Mouse (Mus musculus): Measurements from ENCODE around the gene Hcn2.
A peak's percentile ranks its signal among the peaks of the same experiment; 100 is the strongest.
"Not testable (repeated sequence)": the region's sequence is repeated elsewhere in the genome, so short reads cannot be mapped to it uniquely, and the experiment has no call there.

Hcn2 gene

DNA sequence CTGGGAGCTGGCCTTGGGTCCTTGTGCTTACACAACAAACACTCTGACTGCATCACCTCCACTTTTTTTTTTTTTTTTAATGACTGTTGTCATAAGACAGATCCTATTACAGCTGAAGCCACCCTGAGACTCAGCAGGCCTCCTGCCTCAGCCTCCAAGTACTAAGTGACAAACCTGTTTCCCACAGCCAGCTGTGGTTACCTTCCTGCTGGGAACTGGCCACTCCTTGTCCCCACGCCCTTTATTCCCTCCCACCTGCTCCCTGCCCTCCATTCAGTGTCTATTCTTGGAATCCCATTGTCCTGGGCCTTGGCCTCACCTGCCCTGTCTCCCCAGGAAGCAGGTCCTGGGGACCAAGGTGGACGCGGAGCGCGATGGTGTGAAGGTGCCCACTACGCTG lies 28.9 kb upstream of the Hcn2 start:
- no peak for DNase-seq (ENCODE audit: low spot score)

DNA sequence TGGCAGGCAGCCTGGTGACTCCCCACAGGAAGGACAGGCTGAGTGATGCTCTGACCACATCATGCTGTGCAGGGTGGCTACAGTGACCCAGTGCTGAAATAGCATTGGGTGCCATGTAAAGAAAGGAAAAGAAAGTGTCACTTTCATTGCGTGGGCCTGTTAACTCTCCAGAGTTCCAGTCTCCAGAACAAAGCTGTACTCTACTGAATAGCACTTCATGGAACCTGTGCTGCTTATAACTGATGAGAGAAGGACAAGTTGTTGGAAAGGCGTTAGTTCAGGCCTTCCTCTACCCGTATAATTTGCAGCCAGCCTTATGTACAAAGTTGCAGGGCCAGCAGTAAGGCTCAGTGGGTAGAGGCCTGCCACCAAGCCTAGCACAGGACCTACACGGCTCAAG lies 27.7 kb upstream of the Hcn2 start, which contains the start of gene Gzmm:
Gzmm (plus strand) TSS at position 301 of the 400 bp plus-strand sequence.
- DNase-seq (ENCODE audit: low spot score), result no peak

DNA sequence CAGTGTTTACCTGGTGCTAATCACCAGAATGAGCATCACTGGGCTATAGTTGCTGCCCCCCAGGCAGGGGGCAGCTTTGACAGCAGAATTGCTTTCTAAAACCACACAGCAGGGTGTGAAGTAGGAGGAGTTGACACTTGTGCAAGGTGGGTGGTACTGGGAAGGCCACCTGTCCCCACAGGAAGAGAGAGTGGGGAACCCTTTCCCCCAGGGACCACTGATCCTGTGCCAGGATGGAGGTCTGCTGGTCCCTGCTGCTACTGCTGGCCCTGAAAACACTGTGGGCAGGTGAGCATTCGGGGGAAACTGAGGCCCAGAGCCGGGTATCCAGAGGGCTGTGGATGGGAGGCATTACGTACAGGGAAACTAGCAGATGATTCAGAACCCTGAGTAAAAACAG lies 27.3 kb upstream of the Hcn2 start:
- no peak for DNase-seq (ENCODE audit: low spot score)

DNA sequence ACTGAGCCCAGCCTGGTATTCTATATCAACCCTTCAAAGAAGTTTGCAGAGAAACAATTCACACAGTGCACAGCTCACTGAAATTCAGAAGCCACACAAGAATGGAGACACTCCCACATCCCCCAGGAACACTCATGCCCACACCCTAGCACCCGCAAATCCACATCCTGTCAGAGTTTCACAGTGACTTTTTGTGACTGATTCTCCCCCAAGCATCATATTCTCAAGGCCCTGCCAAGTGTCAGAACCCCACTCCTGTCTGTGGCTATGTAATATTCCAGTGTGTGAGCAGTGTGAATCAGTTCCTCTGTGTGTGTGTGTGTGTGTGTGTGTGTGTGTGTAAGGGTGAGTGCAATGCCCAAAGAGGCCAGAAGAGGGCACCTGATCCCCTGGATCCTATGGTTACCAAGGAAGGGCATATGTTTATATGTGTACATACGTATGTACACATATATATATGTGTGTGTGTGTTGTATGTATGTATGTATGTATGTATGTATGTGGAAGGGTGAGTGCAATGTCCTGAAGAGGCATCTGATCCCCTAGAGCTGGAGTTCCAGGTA lies 24.4 kb upstream of the Hcn2 start:
- DNase-seq (ENCODE audit: low spot score), result no peak

DNA sequence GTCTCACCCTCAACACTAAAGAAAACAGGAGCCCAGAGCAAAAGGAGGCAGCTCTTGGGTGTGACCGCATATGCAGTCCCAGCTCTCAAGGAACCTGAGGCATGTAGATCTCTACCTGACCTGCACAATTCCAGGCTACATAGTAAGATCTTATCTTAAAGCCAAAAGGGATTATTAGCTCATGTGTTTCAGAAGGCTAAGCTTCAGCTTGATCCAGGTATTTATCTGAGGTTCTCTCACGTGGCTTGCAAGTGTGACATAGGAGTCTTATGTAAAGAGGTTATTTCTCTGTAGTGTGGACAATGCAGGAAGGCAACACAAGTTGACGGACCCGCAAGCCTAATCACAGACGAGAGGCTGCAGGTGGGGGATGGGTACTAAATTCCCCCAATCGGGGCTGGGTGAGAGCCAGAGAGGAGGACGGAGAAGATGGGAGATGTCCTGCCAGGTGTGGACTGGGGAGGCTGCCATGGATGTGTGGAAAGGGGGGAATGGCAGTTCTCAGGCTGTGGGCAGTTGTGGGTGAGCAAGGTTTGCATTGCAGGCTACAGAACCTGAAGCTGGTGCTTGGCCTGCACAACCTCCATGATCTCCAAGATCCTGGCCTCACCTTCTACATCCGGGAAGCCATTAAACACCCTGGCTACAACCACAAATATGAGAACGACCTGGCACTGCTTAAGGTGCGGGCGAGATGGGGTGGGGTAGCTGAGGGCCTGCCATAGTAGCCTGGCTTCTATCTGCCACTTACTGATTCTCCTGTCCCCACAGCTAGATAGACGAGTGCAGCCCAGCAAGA lies 22.7 kb upstream of the Hcn2 start:
- DNase-seq (ENCODE audit: low spot score), result no peak

DNA sequence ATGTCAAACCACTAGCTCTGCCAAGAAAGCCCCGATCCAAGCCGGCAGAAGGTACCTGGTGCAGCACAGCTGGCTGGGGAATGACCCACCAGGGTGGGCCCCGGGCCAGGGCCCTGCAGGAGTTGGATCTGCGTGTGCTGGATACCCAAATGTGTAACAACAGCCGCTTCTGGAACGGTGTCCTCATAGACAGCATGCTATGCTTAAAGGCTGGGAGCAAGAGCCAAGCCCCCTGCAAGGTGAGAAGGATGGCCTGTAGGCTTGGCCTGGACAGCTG lies 22.1 kb upstream of the Hcn2 start:
- no peak for DNase-seq (ENCODE audit: low spot score)

DNA sequence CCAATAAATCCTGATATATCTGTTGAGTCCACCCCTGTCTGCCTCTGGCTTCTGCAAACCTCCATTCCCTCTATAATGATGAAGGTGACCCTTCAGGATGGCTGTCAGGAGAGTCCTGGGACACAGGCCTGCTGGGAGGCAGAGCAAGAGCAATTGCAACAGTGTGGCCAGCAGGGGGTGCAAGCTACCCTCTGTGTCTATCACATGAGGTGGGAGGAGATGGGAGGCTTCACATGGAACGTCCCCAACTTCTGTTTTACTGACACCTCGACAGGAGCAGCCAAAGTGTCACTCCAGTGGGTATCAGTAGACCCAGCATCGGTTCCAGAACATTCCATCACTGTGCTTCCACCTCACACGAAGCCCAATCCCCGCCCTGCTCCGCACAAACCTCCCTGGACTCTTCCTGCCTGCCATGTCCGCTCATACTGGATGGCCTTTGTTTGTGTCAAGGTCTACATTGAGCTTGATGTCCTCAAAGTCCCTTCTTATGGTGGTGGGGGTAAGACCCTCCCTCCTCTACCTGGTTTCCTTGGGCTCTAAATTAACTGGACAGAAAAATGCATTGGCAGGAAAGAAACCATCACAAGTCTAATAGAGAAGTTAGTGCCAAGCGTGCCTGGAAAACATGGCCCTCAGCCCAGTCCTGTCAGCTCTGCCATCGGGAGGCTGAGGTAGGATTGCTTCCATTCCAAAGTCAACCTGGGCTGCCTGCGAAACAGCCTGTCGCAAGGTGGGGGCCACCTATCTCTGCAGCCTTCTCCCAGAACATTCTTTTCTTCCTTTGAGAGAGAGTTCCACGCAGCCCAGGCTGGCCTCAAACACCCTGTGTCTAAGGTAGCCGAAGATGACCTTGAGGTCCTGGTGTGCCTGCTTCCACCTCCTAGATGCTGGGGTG lies 21.0 kb upstream of the Hcn2 start:
- DNase-seq (ENCODE audit: low spot score), result peak; percentile 64

DNA sequence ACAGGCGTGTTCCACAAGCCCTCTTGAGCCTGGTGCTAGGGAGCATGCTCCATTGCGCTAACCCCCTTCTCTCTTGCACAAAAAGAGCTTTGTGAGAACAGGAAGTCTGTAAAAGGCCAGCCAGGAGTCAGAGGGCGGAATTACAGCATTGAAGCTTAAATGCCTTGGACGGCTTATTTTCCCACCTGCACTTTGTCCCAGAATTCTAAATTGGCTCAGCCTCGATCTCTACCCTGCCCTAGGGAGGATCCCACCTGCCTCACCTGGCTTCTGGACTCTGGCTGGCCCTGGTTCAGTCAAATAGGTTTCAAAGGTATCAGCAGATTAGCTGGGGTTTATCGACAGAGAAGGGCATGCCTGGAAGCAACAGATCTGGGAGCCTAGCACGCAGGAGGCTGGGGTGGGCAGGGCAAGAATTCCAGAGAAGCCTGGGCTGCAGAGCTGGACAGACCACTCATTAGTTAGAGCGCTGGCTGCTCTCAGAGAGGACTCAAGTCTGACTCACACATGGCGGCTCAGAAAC lies 20.2 kb upstream of the Hcn2 start:
- no peak for DNase-seq (ENCODE audit: low spot score)

DNA sequence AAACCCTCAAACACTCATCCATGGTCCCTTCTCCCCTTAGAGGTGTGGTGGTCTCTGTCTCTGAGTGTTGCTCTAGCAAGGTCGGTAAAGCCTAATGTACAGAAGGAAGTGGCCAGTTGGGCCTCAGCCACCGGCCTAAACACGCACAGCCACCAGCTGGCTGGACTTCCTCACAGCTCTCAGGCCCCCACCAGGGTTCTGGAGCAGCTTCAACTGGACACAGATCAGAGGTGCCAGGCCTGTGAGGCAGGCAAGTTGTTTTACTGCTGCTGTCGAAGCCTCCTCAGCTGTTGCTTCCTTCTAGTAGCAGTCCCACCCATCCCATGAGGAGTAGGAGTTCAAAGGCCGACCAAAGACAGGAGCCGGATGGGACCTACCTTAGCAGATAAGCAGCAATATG lies 18.5 kb upstream of the Hcn2 start:
- DNase-seq (ENCODE audit: low spot score), result no peak

DNA sequence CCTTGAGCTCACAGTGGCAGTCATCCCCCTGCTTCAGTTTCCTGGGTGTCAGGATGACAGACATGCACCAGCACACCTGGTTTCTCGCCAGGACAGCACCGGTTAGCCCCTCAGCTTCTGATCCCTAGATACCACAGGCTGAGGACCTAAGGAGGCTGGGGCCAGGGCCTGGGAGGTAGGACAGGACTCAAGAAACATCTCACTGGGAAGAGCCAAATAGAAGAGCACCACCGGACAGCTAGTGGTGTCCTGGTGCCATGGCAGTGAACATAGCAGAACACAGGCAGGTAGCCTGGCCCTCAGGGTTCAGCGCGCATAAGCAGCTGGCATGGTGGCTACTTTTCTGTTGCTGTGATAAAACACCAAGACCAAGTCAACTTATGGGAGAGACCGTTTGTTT lies 18.0 kb upstream of the Hcn2 start:
- DNase-seq (ENCODE audit: low spot score), result no peak

DNA sequence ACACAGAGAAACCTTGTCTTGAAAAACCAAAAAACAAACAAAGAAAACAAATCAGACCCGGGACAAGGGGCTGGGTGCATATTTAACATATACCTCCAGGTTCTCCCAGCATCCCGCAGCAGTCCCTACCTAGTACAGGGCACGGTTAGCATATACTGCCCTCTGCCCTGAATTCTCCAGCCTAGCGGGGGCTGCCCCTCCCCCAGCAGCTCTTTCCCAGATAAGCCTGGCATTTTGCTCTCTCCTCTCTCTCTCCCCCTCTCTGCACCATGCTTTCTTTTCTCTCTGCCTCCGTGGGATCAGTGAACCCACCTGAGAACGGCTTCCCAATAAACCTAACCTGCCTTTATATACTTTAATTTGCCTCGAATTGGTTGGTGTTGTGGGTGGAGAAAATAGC lies 15.8 kb upstream of the Hcn2 start:
- DNase-seq (ENCODE audit: low spot score), result no peak

DNA sequence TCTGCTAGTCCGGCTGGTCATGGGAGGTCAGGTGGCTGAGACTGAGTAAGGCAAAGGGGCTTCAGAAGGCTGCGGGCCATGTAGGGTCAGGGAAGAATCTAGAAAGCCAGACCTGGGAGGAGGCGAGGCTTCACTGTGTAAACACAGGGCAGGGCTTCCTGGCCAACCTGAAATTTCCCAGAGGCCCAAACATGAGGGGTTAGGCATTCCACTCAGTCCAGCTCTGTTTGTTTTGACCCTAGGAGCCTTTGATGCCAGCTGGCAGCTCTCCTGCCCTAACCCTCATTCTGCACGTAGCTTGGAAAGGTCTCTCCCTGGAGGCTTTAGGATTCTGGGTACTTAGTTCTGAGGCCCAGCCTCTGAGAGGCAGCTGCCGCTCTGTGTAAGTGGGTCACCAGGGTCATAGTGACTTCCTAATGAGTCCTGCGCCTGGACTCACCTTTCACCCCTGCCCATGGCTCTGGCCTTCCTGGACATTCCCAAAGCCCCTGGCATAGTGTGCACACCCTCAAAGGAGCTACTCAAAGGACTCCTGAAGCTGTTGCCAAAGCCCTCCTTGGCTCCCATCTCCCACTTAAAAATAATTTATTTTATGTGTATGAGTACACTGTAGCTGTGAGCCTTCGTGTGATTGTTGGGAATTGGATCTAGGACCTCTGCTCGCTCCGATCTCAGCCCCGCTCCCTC lies 14.8 kb upstream of the Hcn2 start:
- no peak for DNase-seq (ENCODE audit: low spot score)

DNA sequence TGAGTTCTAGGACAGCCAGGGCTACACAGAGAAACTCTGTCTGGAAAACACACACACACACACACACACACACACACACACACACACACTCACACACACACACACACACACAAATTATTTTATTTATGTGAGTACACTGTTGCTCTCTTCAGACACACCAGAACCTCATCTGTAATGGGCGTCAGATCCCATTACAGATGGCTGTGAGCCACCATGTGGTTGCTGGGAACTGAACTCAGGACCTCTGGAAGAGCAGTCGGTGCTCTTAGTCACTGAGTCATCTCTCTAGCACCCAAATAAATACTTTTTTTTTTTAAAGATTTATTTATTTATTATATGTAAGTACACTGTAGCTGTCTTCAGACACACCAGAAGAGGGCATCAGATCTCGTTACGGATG lies 13.5 kb upstream of the Hcn2 start:
- DNase-seq (ENCODE audit: low spot score), result not testable (repeated sequence)

DNA sequence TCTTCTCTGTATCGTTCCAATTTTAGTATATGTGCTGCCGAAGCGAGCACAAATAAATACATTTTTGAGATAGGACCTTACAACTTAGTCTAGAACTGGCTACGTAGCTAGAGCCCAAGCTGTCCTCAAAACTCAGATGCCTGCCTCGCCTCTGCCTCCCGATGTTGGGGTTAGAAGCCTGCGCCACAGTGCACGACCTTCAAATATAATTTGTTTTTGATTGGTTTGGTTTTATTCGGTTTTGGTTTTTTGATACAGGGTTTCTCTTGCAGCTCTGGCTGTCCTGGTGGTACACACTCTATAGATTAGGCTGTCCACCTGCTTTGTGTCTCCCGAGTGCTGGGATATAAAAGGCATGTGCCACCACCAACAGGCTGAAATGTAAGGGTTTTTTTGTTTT lies 12.9 kb upstream of the Hcn2 start:
- no peak for DNase-seq (ENCODE audit: low spot score)

DNA sequence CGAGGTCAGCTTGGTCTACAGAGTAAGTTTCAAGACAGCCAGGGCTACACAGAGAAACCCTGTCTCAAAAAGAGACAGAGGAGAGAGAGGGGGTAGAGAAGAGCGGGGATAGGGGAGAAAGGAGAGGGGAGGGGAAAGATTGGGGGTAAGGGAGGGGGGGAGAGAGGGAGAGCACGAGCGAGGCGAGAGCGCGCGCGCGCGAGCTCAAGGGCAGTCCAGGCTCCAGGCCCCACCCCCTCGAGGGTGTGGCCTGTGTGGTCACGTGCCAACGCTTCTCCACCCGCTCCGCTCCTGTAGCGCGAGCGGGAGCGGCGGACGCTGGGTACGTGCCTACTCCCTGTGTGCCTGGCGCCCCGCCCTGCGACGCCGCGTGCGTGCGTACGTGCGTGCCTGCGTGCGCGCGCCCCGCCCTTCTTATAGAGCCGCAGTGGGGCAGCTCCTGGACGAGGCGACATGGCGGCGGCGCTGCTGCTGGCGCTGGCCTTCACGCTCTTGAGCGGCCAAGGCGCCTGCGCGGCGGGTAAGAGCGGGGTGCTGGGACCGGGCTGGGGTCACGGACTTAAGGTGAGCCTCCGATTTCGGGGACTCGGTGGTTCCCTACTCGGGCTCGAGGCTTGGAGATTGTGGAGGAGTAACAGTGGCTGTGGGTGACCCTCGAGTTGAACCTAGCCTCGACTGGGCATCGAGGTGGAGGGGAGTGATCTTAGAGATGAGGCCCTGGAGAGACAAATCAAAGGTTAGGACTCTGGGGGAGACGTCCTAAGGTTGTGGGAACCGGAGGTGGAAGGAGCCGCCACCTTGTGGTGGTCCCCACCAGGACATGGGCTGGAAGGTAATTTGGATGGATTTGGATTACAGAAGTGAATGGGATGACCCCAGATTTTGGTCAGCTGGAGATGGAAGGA lies 12.1 kb upstream of the Hcn2 start, which contains the start of gene Bsg:
Bsg (plus strand) TSS at position 427 of the 905 bp plus-strand sequence.
- peak; percentile 98 for DNase-seq (ENCODE audit: low spot score)

DNA sequence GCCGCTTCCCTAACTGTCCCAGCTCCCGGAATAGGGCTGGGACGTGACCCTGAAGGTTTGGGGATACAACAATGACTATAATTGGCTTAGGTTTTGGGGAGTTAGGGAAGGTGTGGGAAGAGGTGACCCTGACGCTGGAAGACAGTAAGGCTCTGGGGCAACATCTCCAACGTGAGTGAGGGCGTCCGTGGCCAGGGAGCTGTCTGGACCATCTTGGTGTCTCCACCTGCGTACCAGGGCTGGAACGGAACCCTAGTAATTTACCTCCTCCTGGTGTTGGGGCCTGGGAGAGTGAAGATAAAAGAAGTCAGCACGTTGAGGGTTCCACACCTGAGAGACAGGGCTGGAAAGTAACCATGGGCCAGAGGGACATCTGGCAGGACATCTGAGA lies 11.5 kb upstream of the Hcn2 start:
- DNase-seq (ENCODE audit: low spot score), result no peak

DNA sequence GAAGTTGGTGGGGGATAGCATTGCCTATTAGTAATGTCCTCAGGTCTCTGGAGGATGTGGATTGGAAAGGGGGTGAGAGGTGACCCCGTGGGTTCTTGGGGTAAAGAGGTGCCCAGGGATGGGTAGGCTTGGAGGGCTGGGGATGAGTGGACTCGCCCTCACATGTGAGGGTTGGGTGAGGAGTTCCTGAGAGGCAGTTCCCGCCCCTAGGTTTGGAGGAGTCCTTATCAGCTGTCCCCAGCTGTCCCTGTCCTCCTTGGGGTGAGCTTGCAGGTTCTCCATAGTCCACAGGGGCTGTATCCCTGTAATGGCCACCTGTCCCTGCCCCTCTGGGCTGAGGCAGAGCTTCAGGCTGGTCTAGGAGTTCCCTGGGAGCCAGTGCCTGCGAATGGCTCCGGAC lies 10.5 kb upstream of the Hcn2 start:
- no peak for DNase-seq (ENCODE audit: low spot score)

DNA sequence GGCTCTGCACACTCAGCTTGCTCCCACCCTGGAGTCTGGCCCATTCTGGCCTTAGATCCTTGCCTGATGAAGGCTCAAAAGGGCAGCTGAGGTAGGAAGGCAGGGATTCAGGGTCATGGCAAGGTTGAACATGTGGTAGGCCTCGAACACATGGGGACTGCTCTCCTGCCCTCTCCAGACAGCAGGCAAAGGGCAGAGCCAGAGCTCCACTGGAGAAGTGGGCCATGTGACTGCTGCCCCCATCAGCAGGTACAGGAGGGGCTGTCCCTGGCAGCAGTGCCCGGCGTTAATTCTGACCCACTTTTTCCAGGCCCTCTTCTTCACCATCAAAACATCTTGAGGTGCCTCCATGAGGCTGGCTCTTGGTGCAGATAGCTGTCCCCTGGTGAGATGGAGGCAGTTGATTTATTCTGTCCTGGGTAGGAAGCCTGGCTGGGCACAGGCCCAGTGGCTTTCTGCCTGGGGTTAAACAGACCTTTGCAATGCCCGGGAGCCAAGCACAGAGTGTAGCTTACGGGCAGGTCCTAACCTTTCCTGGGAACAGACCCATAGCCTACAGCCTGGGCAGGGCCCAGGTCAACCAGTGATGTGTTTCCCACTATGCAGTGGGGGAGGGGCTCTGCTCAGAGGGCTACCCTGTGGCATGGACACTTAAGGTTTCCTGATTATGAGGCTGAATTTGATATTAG lies 9.9 kb upstream of the Hcn2 start:
- DNase-seq (ENCODE audit: low spot score), result no peak

DNA sequence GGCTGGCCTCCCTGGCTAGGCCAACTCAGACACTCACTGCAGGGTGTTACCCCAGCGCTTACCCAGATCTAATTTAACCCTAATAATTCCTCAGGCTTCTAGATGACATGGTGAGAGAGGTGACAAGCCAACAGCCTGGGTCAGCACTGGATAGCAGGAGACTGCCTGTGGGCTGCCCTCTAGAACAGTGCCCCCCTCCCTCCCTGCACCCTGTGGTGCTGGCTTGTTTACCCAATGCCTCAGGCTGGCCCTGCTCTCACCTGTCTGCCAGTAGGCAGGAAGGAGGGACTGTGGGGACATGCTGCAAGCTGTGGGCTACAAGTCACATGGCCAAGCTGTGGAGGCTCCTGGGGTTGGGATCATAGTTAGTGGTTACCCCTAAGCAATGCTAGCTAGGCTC lies 9.3 kb upstream of the Hcn2 start:
- DNase-seq (ENCODE audit: low spot score), result no peak

DNA sequence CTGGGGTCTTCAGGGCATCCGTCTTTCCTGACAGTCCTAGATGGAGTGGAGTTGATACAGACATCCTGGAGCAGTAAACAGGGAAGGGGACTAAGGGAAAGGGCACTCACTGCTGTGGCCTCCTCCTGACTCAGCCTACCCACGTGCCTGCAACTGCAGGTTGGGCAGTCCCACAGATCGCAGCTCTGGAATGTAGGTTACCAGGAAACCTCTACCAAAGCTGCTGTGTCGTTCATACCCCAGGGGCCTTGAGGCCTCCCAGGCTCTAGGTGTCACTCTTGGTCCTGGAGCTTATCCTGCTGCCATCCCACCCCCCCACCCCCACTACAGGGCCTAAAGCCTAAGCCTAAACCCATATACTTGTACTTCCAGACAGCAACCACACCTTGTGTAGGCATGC lies 8.7 kb upstream of the Hcn2 start:
- no peak for DNase-seq (ENCODE audit: low spot score)

DNA sequence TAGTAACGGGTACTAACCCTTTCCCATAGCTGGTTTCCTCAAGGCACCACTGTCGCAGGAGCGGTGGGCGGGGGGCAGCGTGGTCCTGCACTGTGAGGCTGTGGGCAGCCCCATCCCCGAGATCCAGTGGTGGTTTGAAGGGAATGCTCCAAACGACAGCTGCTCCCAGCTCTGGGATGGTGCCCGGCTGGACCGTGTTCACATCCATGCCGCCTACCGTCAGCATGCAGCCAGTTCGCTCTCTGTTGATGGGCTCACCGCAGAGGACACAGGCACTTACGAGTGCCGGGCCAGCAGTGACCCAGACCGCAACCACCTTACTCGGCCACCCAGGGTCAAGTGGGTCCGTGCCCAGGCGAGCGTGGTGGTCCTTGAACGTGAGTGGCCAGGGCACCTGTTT lies 7.8 kb upstream of the Hcn2 start:
- no peak for DNase-seq (ENCODE audit: low spot score)

Data from testis, postnatal 14 days (tissue).